In genomic region chr12:112644180-112644854, GRCm38 (mm10) we compare ENCODE assay signal across 8 mouse cellular contexts. TPM values are rescaled to one million over a fixed set of nuclear protein-coding genes. Genes with fewer than 3 reads are reported as not detected.
DNase-seq lines count a peak whose midpoint lies in the region; ATAC-seq lines count a peak whose summit lies in the region.

Siva1 (plus strand) TSS chr12:112644679.

- H3K4me3 ChIP-seq in forebrain, embryonic 14.5 days (ENCODE audit: low read depth, low read length) = peak within 1 kb of the TSS; percentile 68
- peak within 1 kb of the TSS; percentile 73 for H3K4me3 ChIP-seq in neural tube, embryonic 15.5 days (replicated peaks)

- H3K4me1 ChIP-seq in forebrain, embryonic 14.5 days (ENCODE audit: control insufficient read depth, insufficient read depth, low read length) = peaks cover 7% of the 10 kb centered on the region; the same call in 1 of the 2 replicates
- peaks cover 24% of the 10 kb centered on the region for H3K4me1 ChIP-seq in neural tube, embryonic 15.5 days

- no peaks in the 10 kb centered on the region for H3K9me3 ChIP-seq in forebrain, embryonic 14.5 days (replicated peaks; ENCODE audit: control insufficient read depth, low read length)
- H3K9me3 ChIP-seq in neural tube, embryonic 15.5 days (replicated peaks) = no peaks in the 10 kb centered on the region

- H3K27ac ChIP-seq in forebrain, embryonic 14.5 days (ENCODE audit: low read depth, low read length) = peak within 1 kb of the TSS; percentile 82
- peak within 1 kb of the TSS; percentile 88 for H3K27ac ChIP-seq in neural tube, embryonic 15.5 days (replicated peaks)

- H3K4me2 ChIP-seq in forebrain, embryonic 14.5 days (ENCODE audit: low read length) = peak within 1 kb of the TSS; percentile 87
- peak within 1 kb of the TSS; percentile 93 for H3K4me2 ChIP-seq in neural tube, embryonic 15.5 days

- WGBS in forebrain, embryonic 14.5 days = 2% methylated on average over 44 of the region's 46 CpGs
- 2% methylated on average over 43 of the region's 46 CpGs for WGBS in neural tube, embryonic 15.5 days

- peaks cover 12% of the 10 kb centered on the region for H3K36me3 ChIP-seq in forebrain, embryonic 14.5 days (ENCODE audit: control insufficient read depth, insufficient read depth, low read length)
- peaks cover 11% of the 10 kb centered on the region for H3K36me3 ChIP-seq in neural tube, embryonic 15.5 days

- H3K27me3 ChIP-seq in forebrain, embryonic 14.5 days (replicated peaks; ENCODE audit: control insufficient read depth, insufficient read depth, low read length) = no peaks in the 10 kb centered on the region
- no peaks in the 10 kb centered on the region for H3K27me3 ChIP-seq in neural tube, embryonic 15.5 days (replicated peaks)

- DNase-seq in ES-CJ7 (ENCODE audit: low read depth, low spot score) = peak; percentile 99
- peak; percentile 99 for DNase-seq in cerebellum, adult 11 months
- DNase-seq in forebrain, embryonic 14.5 days (ENCODE audit: low spot score) = peak; percentile 98
- DNase-seq in heart, postnatal 14 days = peak; percentile 98 to 99
- DNase-seq in layer of hippocampus, adult 11-12 months (ENCODE audit: low spot score) = peak; percentile 97
- DNase-seq in lung, adult 18-20 months = peak; percentile 100
- peak; percentile 100 for DNase-seq in testis, postnatal 14 days (ENCODE audit: low spot score)

- peak within 1 kb of the TSS; percentile 82 for H3K9ac ChIP-seq in forebrain, embryonic 14.5 days (ENCODE audit: low read length)
- H3K9ac ChIP-seq in neural tube, embryonic 15.5 days (replicated peaks) = peak within 1 kb of the TSS; percentile 65

- intact Hi-C loops in heart, postnatal 14 days (cut with DNase I) = no loop called here

- ATAC-seq in forebrain, embryonic 14.5 days = peak; percentile 96
- ATAC-seq in neural tube, embryonic 15.5 days (ENCODE audit: low FRiP score) = peak; percentile 97

RNA-seq across cellular contexts. Expression of gene Siva1, which starts in this region (rescaled TPM):
- 94.1 and 155 TPM in 2 replicates for polyA plus RNA-seq in forebrain, embryonic 14.5 days (2014; fragmentation: Nextera tagmentation; extraction: Ambion mirVana)
- 10 to 100 TPM; 25.4 to 30.9 TPM for total RNA-seq in heart, postnatal 14 days (2021)
- 48.0 and 96.7 TPM in 2 replicates for polyA plus RNA-seq in neural tube, embryonic 15.5 days (2015; fragmentation: Nextera tagmentation; extraction: Ambion mirVana)

Comparison
In these comparisons a context has a peak if more than half of its experiments do, and no peak if none do; other contexts are left out.
1. Peak in every context shown above with its lines: DNase-seq, ATAC-seq, H3K4me3 ChIP-seq and H3K27ac ChIP-seq.